Mouse (Mus musculus): Measurements from ENCODE around the gene Cckar.

Gene Cckar

DNA sequence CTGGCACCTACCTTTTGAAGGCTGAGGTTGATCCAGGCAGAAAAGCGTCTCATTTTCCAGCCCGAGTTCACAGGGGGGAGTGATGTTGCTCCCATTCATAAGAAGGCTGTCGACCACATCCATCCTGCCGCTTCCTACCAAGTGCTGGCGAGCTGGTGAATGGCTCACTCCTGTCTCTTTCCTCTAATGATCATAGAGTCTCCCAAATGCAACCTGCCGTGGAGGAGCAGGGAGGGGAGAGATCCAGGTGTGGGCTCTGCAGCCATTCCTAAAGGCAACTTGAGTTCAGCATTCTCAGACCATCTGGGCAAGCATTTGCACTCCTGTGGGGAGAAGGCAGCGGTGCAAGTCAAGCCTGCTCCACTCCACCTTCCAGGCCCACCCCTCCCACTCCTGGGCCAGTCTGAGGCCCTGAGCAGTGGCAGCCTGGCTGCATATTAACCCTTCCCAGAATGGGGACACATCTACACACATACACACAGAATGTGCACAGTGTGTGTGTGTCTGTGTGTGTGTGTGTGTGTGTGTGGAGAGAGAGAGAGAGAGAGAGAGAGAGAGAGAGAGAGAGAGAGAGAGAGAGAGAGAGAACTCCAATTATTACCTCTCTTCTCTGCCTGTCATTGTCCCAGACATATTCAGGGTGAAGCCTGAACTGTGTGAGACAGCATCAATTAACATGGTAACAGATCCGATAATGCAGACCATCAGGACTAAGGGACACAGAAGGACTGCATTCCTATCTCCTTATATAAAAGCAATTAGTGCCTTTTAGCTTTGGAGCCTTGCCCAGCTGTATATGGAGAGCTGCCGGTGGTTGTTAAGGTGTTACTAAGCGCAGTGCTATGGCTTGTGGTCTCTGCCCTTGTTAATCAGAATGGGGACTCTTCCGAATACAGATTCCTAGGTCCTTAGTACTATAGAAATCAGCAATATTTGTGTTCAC is at the start of gene Cckar:
Cckar (minus strand) TSS at position 471 of the 943 bp plus-strand sequence.
- H3K27me3 ChIP-seq (ENCODE audit: control insufficient read depth, insufficient read depth, low read length, poor library complexity, severe bottlenecking) = no peaks in the 10 kb centered on the region
- no peak for DNase-seq (ENCODE audit: low read depth, low spot score)
- H3K36me3 ChIP-seq (ENCODE audit: control insufficient read depth, insufficient read depth, low read length, poor library complexity, severe bottlenecking) = no peaks in the 10 kb centered on the region

DNA sequence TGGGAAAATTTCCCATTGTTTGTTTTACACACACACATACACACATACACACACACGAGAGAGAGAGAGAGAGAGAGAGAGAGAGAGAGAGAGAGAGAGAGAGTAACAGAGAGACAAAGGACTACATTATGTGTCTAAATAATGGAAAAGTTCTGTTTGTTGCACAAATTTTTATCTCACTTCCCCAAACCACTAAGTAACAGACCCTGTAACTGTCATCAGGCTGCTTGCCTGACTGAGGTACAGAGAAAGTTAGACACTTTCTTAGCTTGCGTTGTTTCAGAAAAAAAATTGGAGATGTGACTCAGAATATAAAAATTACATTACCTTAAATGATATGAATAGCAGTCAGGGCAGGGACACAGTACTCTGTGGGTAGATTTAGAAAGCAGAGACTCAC is 36.6 kb upstream of the Cckar start:
- no peaks in the 10 kb centered on the region for H3K27me3 ChIP-seq (ENCODE audit: control insufficient read depth, insufficient read depth, low read length, poor library complexity, severe bottlenecking)
- DNase-seq (ENCODE audit: low read depth, low spot score) = no peak
- no peaks in the 10 kb centered on the region for H3K36me3 ChIP-seq (ENCODE audit: control insufficient read depth, insufficient read depth, low read length, poor library complexity, severe bottlenecking)

DNA sequence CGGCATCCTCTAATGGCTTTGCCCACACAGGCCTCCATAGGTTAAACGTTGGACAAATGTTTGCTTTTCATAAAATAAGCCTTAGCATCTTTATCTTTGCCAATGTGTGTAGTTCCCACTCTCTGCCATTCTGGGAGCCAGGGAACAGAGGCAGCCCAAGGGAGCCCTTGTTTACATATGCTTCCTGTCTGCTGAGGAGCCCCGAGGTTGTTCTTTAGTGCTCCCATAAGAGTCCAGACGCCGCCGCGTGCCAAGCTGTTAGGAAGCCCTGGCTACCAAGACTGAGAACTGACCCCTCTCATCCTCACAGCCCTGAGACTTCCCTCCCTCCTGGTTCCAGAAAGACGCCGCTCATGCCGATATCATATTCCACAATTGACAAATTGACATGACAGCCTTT is 25.4 kb upstream of the Cckar start:
- no peaks in the 10 kb centered on the region for H3K27me3 ChIP-seq (ENCODE audit: control insufficient read depth, insufficient read depth, low read length, poor library complexity, severe bottlenecking)
- DNase-seq (ENCODE audit: low read depth, low spot score) = no peak
- no peaks in the 10 kb centered on the region for H3K36me3 ChIP-seq (ENCODE audit: control insufficient read depth, insufficient read depth, low read length, poor library complexity, severe bottlenecking)

DNA sequence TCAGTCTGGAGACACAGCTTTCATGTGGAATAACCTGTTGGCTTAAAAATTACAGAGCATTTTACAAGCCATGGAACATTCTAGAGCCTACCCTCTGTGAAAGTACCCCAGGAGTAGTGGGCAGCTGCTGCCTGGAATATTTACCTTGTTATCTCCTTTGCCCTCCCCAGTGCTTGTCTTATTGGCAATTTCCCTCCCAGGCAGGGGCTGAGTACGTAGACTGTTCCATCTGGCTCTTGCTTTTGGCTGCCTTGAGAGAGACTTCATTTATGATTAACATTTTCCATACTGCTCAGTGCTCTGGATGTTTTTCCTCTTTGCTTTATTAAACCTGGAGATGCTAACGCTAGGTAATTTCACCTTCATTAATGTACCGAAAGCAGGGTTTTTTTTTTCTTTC is 20.1 kb upstream of the Cckar start:
- DNase-seq (ENCODE audit: low read depth, low spot score) = no peak
- Histone ChIP-seq H3K27me3 (ENCODE audit: control insufficient read depth, insufficient read depth, low read length, poor library complexity, severe bottlenecking) (no peaks in the 10 kb centered on the region), H3K36me3 (ENCODE audit: control insufficient read depth, insufficient read depth, low read length, poor library complexity, severe bottlenecking) (no peaks in the 10 kb centered on the region)

DNA sequence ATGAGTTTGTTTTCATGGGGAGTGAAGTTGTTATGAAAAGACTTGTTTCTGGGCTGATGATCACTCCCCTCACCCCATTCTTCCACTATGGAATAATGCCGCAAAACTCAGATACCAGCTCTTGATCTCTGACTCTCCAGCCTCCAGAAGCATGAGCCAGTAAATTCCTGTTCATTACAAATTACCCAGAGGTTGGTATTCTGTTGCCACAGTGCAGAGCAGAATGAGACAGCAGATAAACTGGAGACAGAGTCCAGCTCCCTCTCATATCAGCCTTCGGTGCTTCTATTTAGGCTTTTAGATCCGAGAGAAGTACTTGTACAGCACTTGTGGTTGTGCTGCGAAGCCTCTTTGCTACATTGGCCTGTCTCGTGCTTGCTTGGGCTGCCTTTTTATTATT is 18.5 kb upstream of the Cckar start:
- Histone ChIP-seq H3K36me3 (ENCODE audit: control insufficient read depth, insufficient read depth, low read length, poor library complexity, severe bottlenecking) (no peaks in the 10 kb centered on the region), H3K27me3 (ENCODE audit: control insufficient read depth, insufficient read depth, low read length, poor library complexity, severe bottlenecking) (no peaks in the 10 kb centered on the region)
- no peak for DNase-seq (ENCODE audit: low read depth, low spot score)

DNA sequence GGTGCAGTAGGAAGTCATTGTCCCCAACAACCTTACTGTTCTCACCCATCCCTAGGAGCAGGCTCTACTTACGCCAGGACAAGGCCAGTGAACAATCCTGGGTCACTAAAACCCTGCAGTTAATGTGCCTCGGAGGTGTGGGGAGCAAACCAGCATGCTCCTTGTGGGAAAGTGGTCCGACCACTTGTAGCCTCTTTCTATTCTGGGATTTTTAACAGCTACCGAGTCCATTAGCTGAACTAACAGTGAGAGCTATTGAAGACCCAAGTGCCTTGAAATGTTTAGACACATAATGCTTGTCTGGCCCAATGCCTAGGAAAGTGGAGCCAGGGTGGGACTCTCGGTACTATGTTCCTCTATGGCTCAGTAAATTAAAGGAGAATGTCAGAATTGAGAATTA is 9.0 kb upstream of the Cckar start:
- DNase-seq (ENCODE audit: low read depth, low spot score) = no peak
- Histone ChIP-seq H3K36me3 (ENCODE audit: control insufficient read depth, insufficient read depth, low read length, poor library complexity, severe bottlenecking) (no peaks in the 10 kb centered on the region), H3K27me3 (ENCODE audit: control insufficient read depth, insufficient read depth, low read length, poor library complexity, severe bottlenecking) (peaks cover 2% of the 10 kb centered on the region; the same call in 1 of the 2 replicates)

DNA sequence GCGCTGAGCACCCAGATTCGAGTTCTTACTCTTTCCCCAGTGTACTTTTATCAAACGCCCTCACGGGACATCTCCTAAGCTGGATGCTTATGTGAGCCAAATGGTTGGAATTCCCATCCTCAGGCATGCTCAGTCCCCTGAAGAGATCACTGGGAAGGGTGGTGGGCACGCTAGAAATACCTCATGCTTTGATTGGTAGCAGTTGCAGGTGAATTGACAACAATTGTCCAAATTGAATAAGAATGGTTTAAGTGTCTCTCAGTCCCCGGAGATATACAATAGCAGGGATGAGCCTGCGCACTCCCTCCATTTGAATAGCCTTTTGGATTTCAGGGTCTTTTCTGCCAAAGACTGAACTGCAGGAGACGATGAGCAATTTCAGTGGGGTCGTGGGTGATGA is 3.8 kb upstream of the Cckar start:
- DNase-seq (ENCODE audit: low read depth, low spot score) = no peak
- no peaks in the 10 kb centered on the region for H3K27me3 ChIP-seq (ENCODE audit: control insufficient read depth, insufficient read depth, low read length, poor library complexity, severe bottlenecking)
- H3K36me3 ChIP-seq (ENCODE audit: control insufficient read depth, insufficient read depth, low read length, poor library complexity, severe bottlenecking) = no peaks in the 10 kb centered on the region

DNA sequence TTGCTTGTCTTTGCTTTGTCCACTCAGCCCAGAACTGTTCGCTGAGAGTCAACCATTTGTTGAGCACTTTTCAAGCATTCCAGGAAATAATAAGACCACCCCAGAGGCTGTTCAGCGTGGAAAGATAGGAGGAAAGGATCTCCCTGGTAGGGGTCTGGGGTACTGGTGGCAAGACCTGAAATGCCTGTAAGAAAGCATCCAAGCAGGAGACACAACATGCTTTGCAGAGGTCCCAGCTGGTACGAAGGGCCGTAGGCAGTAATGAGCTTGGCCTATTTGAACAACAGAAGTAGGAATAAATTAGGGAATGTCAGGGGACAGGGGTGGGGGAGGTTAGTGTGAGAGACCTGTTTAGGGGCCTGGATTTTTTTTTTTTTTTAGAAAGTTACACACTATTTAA is 686 bp upstream of the Cckar start:
- Histone ChIP-seq H3K36me3 (ENCODE audit: control insufficient read depth, insufficient read depth, low read length, poor library complexity, severe bottlenecking) (no peaks in the 10 kb centered on the region), H3K27me3 (ENCODE audit: control insufficient read depth, insufficient read depth, low read length, poor library complexity, severe bottlenecking) (no peaks in the 10 kb centered on the region)
- DNase-seq (ENCODE audit: low read depth, low spot score) = no peak

DNA sequence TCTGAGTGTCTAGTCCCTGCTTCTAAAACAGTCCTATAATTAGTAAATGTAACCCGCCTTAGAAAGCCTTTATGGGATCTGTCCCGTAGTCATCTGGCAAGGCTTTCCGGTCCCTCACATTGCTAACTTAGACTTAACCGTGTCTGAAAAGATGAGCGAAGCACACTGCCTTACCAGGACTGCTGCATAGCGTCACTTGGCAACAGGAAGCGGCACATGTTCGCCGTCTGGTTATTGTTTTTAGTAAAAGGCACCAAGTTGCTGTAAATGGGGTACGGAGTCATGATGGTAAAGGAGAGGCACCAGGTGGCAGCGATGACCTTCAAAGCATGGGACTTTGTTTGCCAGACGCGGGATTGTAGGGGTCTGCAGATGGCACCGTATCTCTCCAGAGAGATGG is 4.8 kb downstream of the Cckar start:
- no peaks in the 10 kb centered on the region for H3K27me3 ChIP-seq (ENCODE audit: control insufficient read depth, insufficient read depth, low read length, poor library complexity, severe bottlenecking)
- no peak for DNase-seq (ENCODE audit: low read depth, low spot score)
- H3K36me3 ChIP-seq (ENCODE audit: control insufficient read depth, insufficient read depth, low read length, poor library complexity, severe bottlenecking) = no peaks in the 10 kb centered on the region

DNA sequence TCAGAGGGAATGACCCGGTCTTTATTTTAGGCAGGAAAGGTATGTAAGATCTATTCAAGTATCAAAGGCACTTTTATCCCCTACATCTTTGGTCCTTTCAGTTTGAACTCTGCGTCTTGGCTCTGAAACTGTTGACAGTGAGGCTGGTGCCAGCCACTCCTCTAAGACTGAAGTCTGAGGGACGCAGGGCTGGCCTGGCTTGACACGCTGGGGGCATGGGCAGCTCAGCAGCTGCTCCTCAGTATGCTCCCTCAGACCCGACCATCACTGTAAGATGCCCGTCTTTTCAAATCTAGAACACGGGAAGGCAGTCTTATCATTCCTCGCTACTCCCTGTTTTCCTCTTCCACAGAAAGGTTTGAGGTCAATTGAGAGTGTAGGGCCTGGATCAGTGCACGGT is 9.7 kb downstream of the Cckar start:
- no peak for DNase-seq (ENCODE audit: low read depth, low spot score)
- Histone ChIP-seq H3K36me3 (ENCODE audit: control insufficient read depth, insufficient read depth, low read length, poor library complexity, severe bottlenecking) (no peaks in the 10 kb centered on the region), H3K27me3 (ENCODE audit: control insufficient read depth, insufficient read depth, low read length, poor library complexity, severe bottlenecking) (no peaks in the 10 kb centered on the region)

DNA sequence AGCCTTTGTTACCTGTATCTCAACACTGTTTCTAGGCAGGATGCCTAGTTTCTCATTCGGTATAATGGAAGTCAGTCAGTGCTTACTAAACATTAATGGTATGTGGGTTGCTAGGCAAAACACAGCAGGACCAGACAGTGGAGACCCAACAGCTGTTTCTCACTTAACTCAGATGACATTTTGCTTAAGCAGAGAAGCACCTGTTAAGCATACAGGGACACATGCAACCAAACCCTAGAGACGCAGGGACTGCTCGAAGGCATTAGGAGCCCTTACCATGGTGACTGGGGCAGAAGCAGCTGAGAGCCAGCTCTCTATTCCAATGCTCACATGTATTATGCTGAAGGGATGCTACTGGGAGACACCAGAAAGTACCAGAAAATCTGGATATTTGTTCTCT is 10.8 kb downstream of the Cckar start:
- no peak for DNase-seq (ENCODE audit: low read depth, low spot score)
- no peaks in the 10 kb centered on the region for H3K36me3 ChIP-seq (ENCODE audit: control insufficient read depth, insufficient read depth, low read length, poor library complexity, severe bottlenecking)
- no peaks in the 10 kb centered on the region for H3K27me3 ChIP-seq (ENCODE audit: control insufficient read depth, insufficient read depth, low read length, poor library complexity, severe bottlenecking)

DNA sequence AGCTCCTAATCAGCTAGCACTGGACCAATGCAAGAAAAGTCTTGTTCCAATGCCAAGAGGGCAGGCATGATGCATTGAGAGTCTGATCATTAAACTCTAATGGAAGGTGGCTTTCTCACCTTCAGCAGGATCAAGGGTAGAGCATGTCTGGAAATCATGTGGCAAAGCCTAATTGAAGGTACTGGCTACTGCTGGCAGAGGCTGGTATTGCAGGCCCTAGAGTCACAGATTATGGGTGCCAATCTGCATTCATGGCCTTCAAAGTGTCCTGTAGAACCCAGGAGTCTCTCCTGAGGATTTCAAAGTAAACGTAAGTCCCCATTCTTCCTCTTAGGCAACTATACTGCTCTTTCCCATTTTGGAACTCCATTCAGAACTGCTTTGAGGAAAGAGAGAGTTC is 14.8 kb downstream of the Cckar start:
- H3K36me3 ChIP-seq (ENCODE audit: control insufficient read depth, insufficient read depth, low read length, poor library complexity, severe bottlenecking) = no peaks in the 10 kb centered on the region
- DNase-seq (ENCODE audit: low read depth, low spot score) = no peak
- no peaks in the 10 kb centered on the region for H3K27me3 ChIP-seq (ENCODE audit: control insufficient read depth, insufficient read depth, low read length, poor library complexity, severe bottlenecking)

DNA sequence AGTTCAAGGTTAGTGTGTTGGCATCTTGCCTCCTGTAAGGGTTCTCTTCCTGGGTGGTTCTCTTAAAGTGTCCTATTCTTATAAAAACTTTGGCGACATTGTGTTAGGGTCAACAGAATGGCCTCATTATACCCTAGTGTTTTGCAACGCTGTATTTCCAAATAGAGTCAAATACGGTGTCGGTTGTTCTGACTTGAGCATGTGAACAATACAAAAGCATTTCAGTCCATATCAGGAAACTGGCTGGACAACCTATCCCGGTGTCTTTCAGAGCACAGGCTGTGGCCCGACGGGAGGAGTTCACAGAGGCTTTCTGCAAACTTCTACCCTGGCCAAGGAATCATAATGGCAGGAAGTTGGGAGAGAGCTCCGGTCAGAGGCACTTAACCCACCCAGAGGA is 15.4 kb downstream of the Cckar start:
- no peak for DNase-seq (ENCODE audit: low read depth, low spot score)

DNA sequence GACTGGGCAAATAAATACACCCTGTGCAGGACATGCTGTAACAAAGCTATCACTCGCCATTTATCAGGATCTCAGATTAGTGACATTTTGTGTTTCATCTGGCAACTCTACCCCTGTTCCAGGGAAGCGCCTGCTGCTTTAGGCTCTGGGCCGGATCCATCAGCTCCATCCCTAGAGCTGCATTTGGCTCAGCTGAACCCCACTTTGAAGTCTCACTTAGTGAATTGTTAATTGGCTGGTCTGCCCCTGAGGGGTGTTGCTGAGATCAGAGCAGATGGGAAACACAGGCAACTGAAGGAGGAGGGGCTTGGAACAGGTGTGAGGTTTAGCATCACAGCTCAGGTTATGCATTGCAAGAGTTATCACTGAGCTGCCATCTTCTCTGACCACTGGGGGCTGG is 15.9 kb downstream of the Cckar start:
- no peak for DNase-seq (ENCODE audit: low read depth, low spot score)
- no peaks in the 10 kb centered on the region for H3K27me3 ChIP-seq (ENCODE audit: control insufficient read depth, insufficient read depth, low read length, poor library complexity, severe bottlenecking)
- no peaks in the 10 kb centered on the region for H3K36me3 ChIP-seq (ENCODE audit: control insufficient read depth, insufficient read depth, low read length, poor library complexity, severe bottlenecking)

More for the DNA sequence above, 15.4 kb downstream of the Cckar start:
- no peaks in the 10 kb centered on the region for H3K36me3 ChIP-seq (ENCODE audit: control insufficient read depth, insufficient read depth, low read length, poor library complexity, severe bottlenecking)
- H3K27me3 ChIP-seq (ENCODE audit: control insufficient read depth, insufficient read depth, low read length, poor library complexity, severe bottlenecking) = no peaks in the 10 kb centered on the region

DNA sequence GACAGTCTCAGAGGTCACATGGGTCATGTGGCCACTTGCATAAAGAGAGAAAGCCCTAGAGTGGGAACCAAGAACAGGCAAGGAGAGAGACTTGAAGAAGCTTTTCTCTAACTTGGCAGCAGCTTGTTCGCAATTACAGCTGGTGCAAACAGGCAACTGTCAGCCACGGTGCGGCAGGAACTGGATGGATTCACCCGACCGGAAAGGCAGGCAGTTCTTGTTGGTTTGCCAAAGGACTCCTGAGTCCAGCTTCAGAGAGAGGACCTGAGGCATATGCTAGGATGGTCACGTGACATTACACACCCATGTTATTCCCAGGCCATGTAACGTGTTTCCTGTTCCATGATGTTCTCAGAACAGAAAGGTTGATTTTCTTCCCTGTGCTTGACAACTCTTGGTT is 19.2 kb downstream of the Cckar start:
- H3K27me3 ChIP-seq (ENCODE audit: control insufficient read depth, insufficient read depth, low read length, poor library complexity, severe bottlenecking) = no peaks in the 10 kb centered on the region
- DNase-seq (ENCODE audit: low read depth, low spot score) = no peak
- no peaks in the 10 kb centered on the region for H3K36me3 ChIP-seq (ENCODE audit: control insufficient read depth, insufficient read depth, low read length, poor library complexity, severe bottlenecking)

DNA sequence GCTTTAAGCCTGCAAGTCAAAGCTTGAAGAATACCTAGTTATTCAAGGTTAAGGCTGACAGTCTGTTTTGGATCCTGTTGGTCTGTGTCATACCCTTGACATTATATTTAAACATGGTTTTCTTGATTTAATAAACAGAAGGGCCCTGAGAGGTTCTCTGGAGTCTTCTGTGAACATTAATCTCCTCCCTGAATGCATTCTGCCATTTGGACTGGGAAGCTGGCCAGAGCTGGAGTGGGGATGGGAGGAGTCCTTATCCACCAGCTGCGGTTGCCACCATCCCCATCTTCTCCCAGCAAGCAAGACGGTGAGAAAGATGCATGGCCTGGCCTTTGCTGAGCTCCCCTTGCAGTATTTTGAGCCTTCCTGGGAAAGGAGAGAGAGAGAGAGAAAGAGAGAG is 21.1 kb downstream of the Cckar start:
- no peak for DNase-seq (ENCODE audit: low read depth, low spot score)
- no peaks in the 10 kb centered on the region for H3K36me3 ChIP-seq (ENCODE audit: control insufficient read depth, insufficient read depth, low read length, poor library complexity, severe bottlenecking)

More for the DNA sequence above, 21.1 kb downstream of the Cckar start:
- H3K27me3 ChIP-seq (ENCODE audit: control insufficient read depth, insufficient read depth, low read length, poor library complexity, severe bottlenecking) = no peaks in the 10 kb centered on the region
